Mouse (Mus musculus) retina, embryonic 14.5 days (tissue): ENCODE measurements at regions not wholly inside any gene's neighbourhood (a gene's known extent, or its start where the extent isn't known, plus 50 kb on each side); places are given as distances from the start of the nearest gene placed in this dataset.

Experiments
- DNase-seq: peaks from one replicate; pipeline ENCODE4 v3.0.0-alpha.2; 2015; ENCODE audit warnings: low spot score

- no peak for DNase-seq
Observed at GRCm38 (mm10) chr3:50524006-50524405, 80.6 kb upstream of the Slc7a11 start.

GRCm38 (mm10) chr3:50507211-50507610 is 63.8 kb upstream of the Slc7a11 start:
- no peak for DNase-seq
